Mouse (Mus musculus): ENCODE data around the gene Aff1. TPM values are rescaled to one million over a fixed set of nuclear protein-coding genes. Genes with fewer than 3 reads are reported as not detected.

The Aff1 gene
- polyA plus RNA-seq, 1 experiment from 2014 or later = 2.7 TPM

DNA sequence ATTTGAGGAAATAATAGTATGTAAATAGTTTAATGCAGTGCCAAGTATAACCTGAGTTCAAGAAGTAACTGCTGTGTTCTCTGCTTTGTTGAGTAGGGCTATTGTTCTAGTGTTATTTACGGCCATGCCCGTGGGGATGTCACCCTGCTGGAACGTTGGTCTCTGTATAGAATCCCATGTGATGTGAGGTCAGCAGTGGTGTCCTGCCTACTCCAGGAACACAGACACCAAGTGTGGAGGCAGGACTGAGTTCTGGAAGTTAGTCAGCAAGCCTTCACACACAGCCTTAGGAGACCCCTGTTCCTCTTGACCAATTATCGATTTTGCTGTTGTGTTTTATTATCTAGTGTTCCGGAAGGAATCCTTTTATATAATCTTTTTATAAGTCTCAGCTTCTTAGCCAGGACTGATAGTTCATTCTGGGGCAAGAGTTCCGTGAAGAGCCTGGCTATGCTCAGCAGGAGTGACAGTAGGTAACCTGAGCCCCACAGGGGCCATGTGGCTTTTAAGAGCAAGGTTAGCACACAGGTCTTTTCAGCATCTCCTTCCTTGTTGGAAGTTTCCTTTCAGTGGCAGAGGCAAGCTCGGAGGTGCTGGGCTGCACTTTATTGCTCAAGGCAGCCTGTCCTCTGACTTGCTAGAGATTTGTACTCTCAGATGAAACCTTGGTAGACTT, 115.6 kb downstream of the Aff1 start:
- Histone ChIP-seq H3K36me3 (replicated peaks; ENCODE audit: control insufficient read depth, insufficient read depth) (no peaks in the 10 kb centered on the region), H3K9ac (no peak overlapping the region), H3K27ac (no peak overlapping the region), H3K4me3 (replicated peaks; ENCODE audit: low read length) (no peak overlapping the region), H3K9me3 (ENCODE audit: control insufficient read depth, low read length) (no peaks in the 10 kb centered on the region), H3K27me3 (ENCODE audit: control insufficient read depth, insufficient read depth, low read length) (no peaks in the 10 kb centered on the region), H3K4me1 (replicated peaks; ENCODE audit: control insufficient read depth, insufficient read depth, low read length) (0 out of 2 replicates have a peak, but pooled peaks cover 11% of the 10 kb centered on the region), H3K4me2 (replicated peaks) (no peak overlapping the region)
- 46% methylated on average over 7 of the region's 7 CpGs for WGBS
- no peak for ATAC-seq (ENCODE audit: low FRiP score)
- DNase-seq (ENCODE audit: low spot score) = no peak

DNA sequence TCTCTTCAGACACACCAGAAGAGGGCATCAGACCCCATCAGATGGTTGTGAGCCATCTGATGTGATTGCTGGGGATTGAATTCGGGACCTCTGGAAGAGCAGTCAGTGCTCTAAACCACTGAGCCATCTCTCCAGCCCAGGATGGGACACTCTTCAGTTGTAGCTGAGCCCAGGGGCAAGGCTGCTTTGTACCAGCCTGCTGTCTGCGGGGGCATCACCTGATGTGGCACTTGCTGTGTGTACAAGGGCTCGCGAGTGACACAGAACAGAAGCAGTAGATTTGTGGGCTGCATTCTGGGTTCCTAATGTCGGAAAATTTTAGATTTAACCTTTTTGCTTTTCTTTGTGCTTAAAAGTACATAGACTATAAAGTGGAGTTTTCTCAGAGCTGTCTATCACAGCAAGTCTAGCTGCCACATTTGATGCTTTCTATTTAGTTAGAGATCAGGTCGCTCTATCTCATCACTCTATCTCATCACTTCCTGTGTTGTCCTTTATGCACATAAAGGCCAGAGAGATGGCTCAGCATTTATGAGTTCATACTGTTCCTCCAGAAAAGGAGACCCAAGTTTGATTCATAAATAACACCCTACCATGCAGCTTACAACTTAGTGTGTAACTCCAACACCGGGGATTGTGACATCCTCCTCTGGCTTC, 117.6 kb downstream of the Aff1 start:
- no peak for ATAC-seq (ENCODE audit: low FRiP score)
- WGBS = 95% methylated on average over 7 of the region's 7 CpGs
- Histone ChIP-seq H3K9ac (no peak overlapping the region), H3K4me3 (replicated peaks; ENCODE audit: low read length) (no peak overlapping the region), H3K9me3 (ENCODE audit: control insufficient read depth, low read length) (no peaks in the 10 kb centered on the region), H3K27me3 (ENCODE audit: control insufficient read depth, insufficient read depth, low read length) (no peaks in the 10 kb centered on the region), H3K27ac (no peak overlapping the region), H3K4me2 (replicated peaks) (no peak overlapping the region), H3K4me1 (replicated peaks; ENCODE audit: control insufficient read depth, insufficient read depth, low read length) (no peaks in the 10 kb centered on the region), H3K36me3 (replicated peaks; ENCODE audit: control insufficient read depth, insufficient read depth) (no peaks in the 10 kb centered on the region)
- no peak for DNase-seq (ENCODE audit: low spot score)

- Histone ChIP-seq H3K9me3 (ENCODE audit: control insufficient read depth, low read length) (no peaks in the 10 kb centered on the region), H3K4me2 (replicated peaks) (no peak overlapping the region), H3K4me3 (replicated peaks; ENCODE audit: low read length) (no peak overlapping the region), H3K27ac (no peak overlapping the region), H3K4me1 (replicated peaks; ENCODE audit: control insufficient read depth, insufficient read depth, low read length) (no peaks in the 10 kb centered on the region), H3K9ac (no peak overlapping the region), H3K27me3 (ENCODE audit: control insufficient read depth, insufficient read depth, low read length) (no peaks in the 10 kb centered on the region), H3K36me3 (replicated peaks; ENCODE audit: control insufficient read depth, insufficient read depth) (no peaks in the 10 kb centered on the region)
- DNase-seq (ENCODE audit: low spot score) (no peak), ATAC-seq (ENCODE audit: low FRiP score) (no peak)
- 63% methylated on average over 5 of the region's 5 CpGs for WGBS
Measured at GRCm38 (mm10) chr5:103813291-103813690, 121.1 kb downstream of the Aff1 start.

GRCm38 (mm10) chr5:103813997-103814542, 121.9 kb downstream of the Aff1 start:
- no peak overlapping the region for H3K9ac ChIP-seq
- H3K27me3 ChIP-seq (ENCODE audit: control insufficient read depth, insufficient read depth, low read length) = no peaks in the 10 kb centered on the region
- DNase-seq (ENCODE audit: low spot score) = no peak
- no peak overlapping the region for H3K4me2 ChIP-seq (replicated peaks)
- ATAC-seq (ENCODE audit: low FRiP score) = no peak
- H3K4me1 ChIP-seq (replicated peaks; ENCODE audit: control insufficient read depth, insufficient read depth, low read length) = no peaks in the 10 kb centered on the region
- no peaks in the 10 kb centered on the region for H3K9me3 ChIP-seq (ENCODE audit: control insufficient read depth, low read length)
- no peak overlapping the region for H3K4me3 ChIP-seq (replicated peaks; ENCODE audit: low read length)
- H3K36me3 ChIP-seq (replicated peaks; ENCODE audit: control insufficient read depth, insufficient read depth) = no peaks in the 10 kb centered on the region
- 92% methylated on average over 12 of the region's 12 CpGs for WGBS
- H3K27ac ChIP-seq = no peak overlapping the region

DNA sequence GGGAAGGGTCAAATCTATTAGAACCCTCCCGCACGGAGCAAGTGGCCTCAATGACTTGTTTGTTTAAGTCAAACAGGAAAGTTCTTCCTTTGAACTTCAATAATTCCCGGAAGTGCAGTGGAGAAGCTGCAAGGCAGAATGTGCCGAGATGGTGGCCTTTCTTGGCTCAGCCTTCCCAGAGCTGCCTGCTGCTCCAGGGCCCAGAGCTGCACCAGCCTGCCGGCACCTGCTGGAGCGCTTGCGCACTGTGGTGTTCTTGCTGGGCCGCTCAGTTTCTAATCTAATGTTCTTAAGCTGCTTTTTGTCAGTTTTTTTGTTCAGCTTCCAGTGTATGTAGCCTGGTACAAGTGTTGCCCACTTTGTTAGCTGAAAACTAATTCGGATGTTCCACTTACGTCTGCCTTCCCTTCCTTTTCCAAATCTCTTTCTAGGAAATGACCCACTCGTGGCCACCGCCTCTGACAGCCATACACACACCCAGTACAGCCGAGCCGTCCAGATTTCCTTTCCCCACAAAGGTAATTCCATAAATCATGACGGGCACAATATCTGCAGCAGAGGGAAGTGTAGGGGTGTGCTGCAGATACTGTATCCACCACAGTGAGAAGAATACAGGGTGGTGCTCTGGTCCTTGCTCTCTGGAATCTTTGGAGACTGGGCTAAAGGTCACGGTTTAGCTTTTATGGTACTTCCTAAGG, 122.5 kb downstream of the Aff1 start:
- DNase-seq (ENCODE audit: low spot score) = no peak

DNA sequence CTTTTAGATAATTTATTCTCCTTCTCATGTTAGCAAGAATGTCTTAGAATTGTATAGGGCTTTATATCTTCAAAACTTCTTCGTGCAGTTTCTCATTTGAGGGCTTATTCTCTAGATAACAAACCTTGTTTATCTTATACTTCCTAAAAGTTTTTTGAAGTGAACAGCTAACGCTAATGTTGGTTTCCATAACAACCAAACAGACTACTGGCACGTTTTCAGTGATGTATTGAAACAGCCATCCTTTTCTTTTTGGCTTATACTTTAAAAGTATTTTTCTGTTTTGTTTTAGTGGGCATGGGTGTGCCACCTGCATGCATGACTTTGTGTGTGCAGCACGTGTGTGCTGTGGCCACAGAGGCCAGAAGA, 123.1 kb downstream of the Aff1 start:
- H3K4me1 ChIP-seq (replicated peaks; ENCODE audit: control insufficient read depth, insufficient read depth, low read length) = no peaks in the 10 kb centered on the region
- DNase-seq (ENCODE audit: low spot score) (no peak), ATAC-seq (ENCODE audit: low FRiP score) (no peak)
- no peak overlapping the region for H3K4me2 ChIP-seq (replicated peaks)
- no peak overlapping the region for H3K27ac ChIP-seq
- 64% methylated on average over 4 of the region's 4 CpGs for WGBS
- no peaks in the 10 kb centered on the region for H3K27me3 ChIP-seq (ENCODE audit: control insufficient read depth, insufficient read depth, low read length)
- H3K4me3 ChIP-seq (replicated peaks; ENCODE audit: low read length) = no peak overlapping the region
- no peaks in the 10 kb centered on the region for H3K9me3 ChIP-seq (ENCODE audit: control insufficient read depth, low read length)
- H3K36me3 ChIP-seq (replicated peaks; ENCODE audit: control insufficient read depth, insufficient read depth) = no peaks in the 10 kb centered on the region
- no peak overlapping the region for H3K9ac ChIP-seq

More for the DNA sequence above, 122.5 kb downstream of the Aff1 start:
- H3K9ac ChIP-seq = no peak overlapping the region
- ATAC-seq (ENCODE audit: low FRiP score) = no peak
- H3K36me3 ChIP-seq (replicated peaks; ENCODE audit: control insufficient read depth, insufficient read depth) = no peaks in the 10 kb centered on the region
- no peaks in the 10 kb centered on the region for H3K4me1 ChIP-seq (replicated peaks; ENCODE audit: control insufficient read depth, insufficient read depth, low read length)
- H3K27me3 ChIP-seq (ENCODE audit: control insufficient read depth, insufficient read depth, low read length) = no peaks in the 10 kb centered on the region
- no peak overlapping the region for H3K4me3 ChIP-seq (replicated peaks; ENCODE audit: low read length)
- H3K4me2 ChIP-seq (replicated peaks) = no peak overlapping the region
- no peak overlapping the region for H3K27ac ChIP-seq
- no peaks in the 10 kb centered on the region for H3K9me3 ChIP-seq (ENCODE audit: control insufficient read depth, low read length)
- 68% methylated on average over 16 of the region's 16 CpGs for WGBS

GRCm38 (mm10) chr5:103816718-103817117, 124.5 kb downstream of the Aff1 start:
- no peaks in the 10 kb centered on the region for H3K9me3 ChIP-seq (ENCODE audit: control insufficient read depth, low read length)
- no peak overlapping the region for H3K9ac ChIP-seq
- H3K4me3 ChIP-seq (replicated peaks; ENCODE audit: low read length) = no peak overlapping the region
- no peaks in the 10 kb centered on the region for H3K27me3 ChIP-seq (ENCODE audit: control insufficient read depth, insufficient read depth, low read length)
- H3K4me2 ChIP-seq (replicated peaks) = no peak overlapping the region
- H3K36me3 ChIP-seq (replicated peaks; ENCODE audit: control insufficient read depth, insufficient read depth) = no peaks in the 10 kb centered on the region
- WGBS = 81% methylated on average over 3 of the region's 3 CpGs
- DNase-seq (ENCODE audit: low spot score) = no peak
- no peak for ATAC-seq (ENCODE audit: low FRiP score)
- H3K27ac ChIP-seq = no peak overlapping the region
- no peaks in the 10 kb centered on the region for H3K4me1 ChIP-seq (replicated peaks; ENCODE audit: control insufficient read depth, insufficient read depth, low read length)

DNA sequence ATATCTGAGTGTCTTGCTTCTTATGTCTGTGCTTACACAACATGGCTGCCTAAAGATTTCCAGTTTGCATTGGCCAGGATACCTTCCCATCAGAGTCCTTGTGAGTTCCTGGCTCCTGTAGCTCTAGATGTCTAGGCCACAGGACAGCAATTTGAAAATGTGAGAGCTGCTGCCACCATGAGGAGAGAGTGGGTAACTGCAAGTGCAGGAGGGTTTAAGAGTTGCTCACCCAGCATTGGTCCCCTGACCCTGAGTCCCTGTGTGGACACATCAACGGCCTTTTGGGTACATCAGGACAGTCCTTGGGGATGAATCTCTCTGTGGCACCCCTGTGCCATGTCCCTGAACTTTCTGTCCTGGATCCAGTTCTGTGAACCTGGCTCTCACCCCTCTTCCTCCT, 125.6 kb downstream of the Aff1 start:
- Histone ChIP-seq H3K4me2 (replicated peaks) (no peak overlapping the region), H3K4me3 (replicated peaks; ENCODE audit: low read length) (no peak overlapping the region), H3K36me3 (replicated peaks; ENCODE audit: control insufficient read depth, insufficient read depth) (no peaks in the 10 kb centered on the region), H3K27ac (no peak overlapping the region), H3K9ac (no peak overlapping the region), H3K27me3 (ENCODE audit: control insufficient read depth, insufficient read depth, low read length) (no peaks in the 10 kb centered on the region), H3K9me3 (ENCODE audit: control insufficient read depth, low read length) (no peaks in the 10 kb centered on the region), H3K4me1 (replicated peaks; ENCODE audit: control insufficient read depth, insufficient read depth, low read length) (no peaks in the 10 kb centered on the region)
- DNase-seq (ENCODE audit: low spot score) = peak; percentile 79
- peak; percentile 68 for ATAC-seq (ENCODE audit: low FRiP score)
- 32% methylated on average over 1 of the region's 1 CpGs for WGBS

GRCm38 (mm10) chr5:103818602-103819001, 126.4 kb downstream of the Aff1 start:
- Histone ChIP-seq H3K36me3 (replicated peaks; ENCODE audit: control insufficient read depth, insufficient read depth) (no peaks in the 10 kb centered on the region), H3K4me2 (replicated peaks) (no peak overlapping the region), H3K27ac (no peak overlapping the region), H3K27me3 (ENCODE audit: control insufficient read depth, insufficient read depth, low read length) (no peaks in the 10 kb centered on the region), H3K9ac (no peak overlapping the region), H3K9me3 (ENCODE audit: control insufficient read depth, low read length) (no peaks in the 10 kb centered on the region), H3K4me1 (replicated peaks; ENCODE audit: control insufficient read depth, insufficient read depth, low read length) (no peaks in the 10 kb centered on the region), H3K4me3 (replicated peaks; ENCODE audit: low read length) (no peak overlapping the region)
- DNase-seq (ENCODE audit: low spot score) (no peak), ATAC-seq (ENCODE audit: low FRiP score) (no peak)
- 85% methylated on average over 9 of the region's 9 CpGs for WGBS
